ENCODE assay signal across 25 mouse cellular contexts in the genomic region with DNA sequence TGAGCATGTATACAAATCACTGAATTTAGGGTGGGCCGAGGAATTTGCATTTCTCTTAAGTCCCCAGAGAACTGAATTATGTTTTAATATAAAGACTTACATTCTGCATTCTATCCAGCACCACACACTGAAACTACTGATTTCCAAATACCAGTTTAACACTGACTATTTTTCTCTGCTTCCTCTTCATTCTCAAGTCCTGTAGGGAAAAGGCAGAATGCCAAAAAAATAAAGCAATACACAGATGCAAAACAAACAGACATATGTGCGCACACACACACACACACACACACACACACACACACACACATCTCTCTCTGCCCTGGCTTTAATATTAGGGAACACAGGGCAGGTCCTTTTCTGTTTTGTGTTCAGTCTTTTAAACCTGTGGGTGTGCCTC.
A peak's percentile ranks its signal among the peaks of the same experiment; 100 is the strongest.
DNase-seq lines count a peak whose midpoint lies in the region; ATAC-seq and TF ChIP-seq lines count a peak whose summit lies in the region.
"Had no signal": no experiment of that assay in that cellular context is flagged by ENCODE, and none has a peak within 500 bp of the region (broad histone marks: within the 10 kb centered on the region; RNA-seq: fewer than 3 reads in every experiment).

No protein-coding gene starts in this region.

- H3K27me3 ChIP-seq in heart, embryonic 11.5 days (ENCODE audit: control insufficient read depth, insufficient read depth, low read length) = no peaks in the 10 kb centered on the region
- no peaks in the 10 kb centered on the region for H3K27me3 ChIP-seq in heart, postnatal 0 days (ENCODE audit: control insufficient read depth, insufficient read depth, low read length)
- no peaks in the 10 kb centered on the region for H3K27me3 ChIP-seq in heart, adult 2 months (ENCODE audit: control insufficient read depth, insufficient read depth, low read length)
- H3K27me3 ChIP-seq: CH12.LX; embryonic facial prominence, embryonic 12.5 days; forebrain, embryonic 13.5 days; Patski had no signal

- no peaks in the 10 kb centered on the region for H3K36me3 ChIP-seq in heart, embryonic 11.5 days (ENCODE audit: control insufficient read depth, insufficient read depth, low read length)
- no peaks in the 10 kb centered on the region for H3K36me3 ChIP-seq in heart, postnatal 0 days (replicated peaks; ENCODE audit: control insufficient read depth, insufficient read depth, low read length)
- peaks cover 9% of the 10 kb centered on the region for H3K36me3 ChIP-seq in heart, adult 2 months (ENCODE audit: control insufficient read depth, insufficient read depth, low read length)
- H3K36me3 ChIP-seq: embryonic facial prominence, embryonic 12.5 days; G1E; midbrain, embryonic 10.5 days had no signal

- no peak for TF ChIP-seq CTCF in heart, postnatal 0 days (IDR thresholded peaks at IDR 0.05; ENCODE audit: low read depth)
- no peak for TF ChIP-seq CTCF in heart, adult 2 months (IDR thresholded peaks at IDR 0.05)
- TF ChIP-seq CTCF in gastrocnemius, adult 2 months (IDR thresholded peaks at IDR 0.05) = no peak

- no peak for TF ChIP-seq POLR2A in heart, adult 2 months (IDR thresholded peaks at IDR 0.05; ENCODE audit: insufficient read depth, low read depth, low read length)

- no peak for DNase-seq in heart, adult 18-20 months
- no peak for DNase-seq in heart, postnatal 0 days (ENCODE audit: low spot score)
- DNase-seq in heart, adult 2 months = no peak
- DNase-seq in 3T3-L1 (ENCODE audit: low read depth, low spot score) = peak; percentile 23
- DNase-seq in gastrocnemius, adult 2 months = no peak
- DNase-seq: adrenal gland, postnatal 36 days; B cell, adult 2 months; cerebellum, adult 11 months; cerebellum, adult 9-11 months; gastrocnemius, postnatal 10 days; kidney, adult 18-20 months; kidney, postnatal 4 days; layer of hippocampus, adult 9-11 months had no signal

- peaks cover 16% of the 10 kb centered on the region for H3K4me1 ChIP-seq in heart, embryonic 11.5 days (ENCODE audit: control insufficient read depth, insufficient read depth, low read length)
- peaks cover 6% of the 10 kb centered on the region; the same call in 1 of the 2 replicates for H3K4me1 ChIP-seq in heart, postnatal 0 days (ENCODE audit: control insufficient read depth, insufficient read depth)
- H3K4me1 ChIP-seq in heart, adult 2 months (ENCODE audit: control insufficient read depth, insufficient read depth, low read length) = peaks cover 19% of the 10 kb centered on the region
- H3K4me1 ChIP-seq: forebrain, embryonic 13.5 days had no signal

- no peak overlapping the region for H3K4me2 ChIP-seq in heart, embryonic 11.5 days
- no peak overlapping the region for H3K4me2 ChIP-seq in heart, postnatal 0 days (ENCODE audit: low read depth, low read length)
- H3K4me2 ChIP-seq: embryonic facial prominence, embryonic 12.5 days; forebrain, embryonic 13.5 days; hindbrain, embryonic 14.5 days had no signal

- 63% methylated on average over 2 of the region's 2 CpGs for WGBS in heart, embryonic 11.5 days (ENCODE audit: insufficient replicate concordance)
- WGBS in heart, postnatal 0 days = 70% methylated on average over 2 of the region's 2 CpGs
- WGBS in heart, adult 2 months = 64% methylated on average over 2 of the region's 2 CpGs

- no peaks in the 10 kb centered on the region for H3K9me3 ChIP-seq in heart, embryonic 11.5 days (replicated peaks; ENCODE audit: control insufficient read depth, low read length)
- H3K9me3 ChIP-seq in heart, postnatal 0 days (replicated peaks; ENCODE audit: control insufficient read depth, low read length) = no peaks in the 10 kb centered on the region
- H3K9me3 ChIP-seq: embryonic facial prominence, embryonic 12.5 days; forebrain, embryonic 13.5 days; midbrain, embryonic 10.5 days had no signal

- no peaks in the 10 kb centered on the region for H3K79me2 ChIP-seq in heart, adult 2 months (replicated peaks; ENCODE audit: control insufficient read depth, insufficient read depth, low read length)

- no peak overlapping the region for H3K4me3 ChIP-seq in heart, embryonic 11.5 days (ENCODE audit: low read depth, low read length)
- H3K4me3 ChIP-seq in heart, postnatal 0 days (ENCODE audit: low read depth, low read length) = no peak overlapping the region
- H3K4me3 ChIP-seq in heart, adult 2 months = no peak overlapping the region
- H3K4me3 ChIP-seq in gastrocnemius, adult 2 months = no peak overlapping the region
- H3K4me3 ChIP-seq: embryonic facial prominence, embryonic 12.5 days; forebrain, embryonic 13.5 days; midbrain, embryonic 10.5 days had no signal

- no peak overlapping the region for H3K27ac ChIP-seq in heart, embryonic 11.5 days (ENCODE audit: low read depth, low read length)
- H3K27ac ChIP-seq in heart, postnatal 0 days (ENCODE audit: low read depth) = no peak overlapping the region
- H3K27ac ChIP-seq in heart, adult 2 months = no peak overlapping the region
- no peak overlapping the region for H3K27ac ChIP-seq in gastrocnemius, adult 2 months
- H3K27ac ChIP-seq: embryonic facial prominence, embryonic 12.5 days; forebrain, embryonic 13.5 days; hindbrain, embryonic 14.5 days; liver, embryonic 14.5 days; midbrain, embryonic 10.5 days had no signal

- ATAC-seq in heart, embryonic 11.5 days (replicated peaks; ENCODE audit: insufficient number of reproducible peaks, low FRiP score, low TSS enrichment) = 0 out of 2 replicates have a peak, but pooled peaks have one; percentile 33
- peak; percentile 31; the same call in 1 of the 2 replicates for ATAC-seq in heart, postnatal 0 days (ENCODE audit: insufficient read depth, low read depth)
- ATAC-seq in granulocyte monocyte progenitor cell, adult 5-6 weeks (replicated peaks; ENCODE audit: poor library complexity, severe bottlenecking) = peak; percentile 10
- ATAC-seq: forebrain, embryonic 13.5 days; inflammation-experienced regulatory T-cells, adult 6 months; midbrain, embryonic 16.5 days had no signal

- no peak for TF ChIP-seq EP300 in heart, postnatal 0 days (IDR thresholded peaks at IDR 0.05; ENCODE audit: low read depth)
- TF ChIP-seq EP300 in heart, adult 2 months (IDR thresholded peaks at IDR 0.05; ENCODE audit: insufficient read depth, low read depth, low read length) = no peak

- intact Hi-C loops in heart, adult 2 months (cut with DNase I) = no loop called here
- intact Hi-C loops in gastrocnemius, adult 2 months (cut with DNase I) = no loop called here

- H3K9ac ChIP-seq in heart, embryonic 11.5 days (ENCODE audit: low read depth, low read length) = no peak overlapping the region
- no peak overlapping the region for H3K9ac ChIP-seq in heart, postnatal 0 days (replicated peaks; ENCODE audit: low read depth, low read length)
- no peak overlapping the region for H3K9ac ChIP-seq in heart, adult 2 months (ENCODE audit: low read depth, low read length)
- H3K9ac ChIP-seq: embryonic facial prominence, embryonic 12.5 days; forebrain, embryonic 13.5 days; hindbrain, embryonic 14.5 days; liver, embryonic 14.5 days had no signal
